Mouse (Mus musculus) cerebellum, adult 9-10 months (tissue): ENCODE measurements at regions not wholly inside any gene's neighbourhood (a gene's known extent, or its start where the extent isn't known, plus 50 kb on each side); places are given as distances from the start of the nearest gene placed in this dataset.

Source experiments
- DNase-seq: peaks from one replicate; pipeline ENCODE4 v3.0.0; 2022

DNA sequence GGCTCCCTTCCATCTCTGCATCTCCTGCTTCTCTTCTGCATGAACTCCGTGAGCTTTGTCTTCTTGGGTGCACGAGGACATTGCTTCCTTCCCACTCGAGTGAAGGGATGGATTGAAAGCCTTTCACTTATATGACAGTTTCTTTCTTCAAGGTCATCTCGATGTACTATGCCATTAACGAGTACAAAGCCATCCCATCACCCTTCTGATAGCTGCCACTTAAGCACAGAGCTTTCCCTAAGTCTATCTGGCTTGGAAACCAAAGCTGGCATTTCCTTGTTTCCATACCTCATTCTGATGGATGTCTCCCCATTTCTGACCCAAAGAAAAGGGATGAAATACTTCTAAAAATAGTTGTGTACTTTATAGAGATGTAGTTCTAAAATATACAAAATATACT lies 366.5 kb upstream of the Atp11b start:
- no peak for DNase-seq

DNA sequence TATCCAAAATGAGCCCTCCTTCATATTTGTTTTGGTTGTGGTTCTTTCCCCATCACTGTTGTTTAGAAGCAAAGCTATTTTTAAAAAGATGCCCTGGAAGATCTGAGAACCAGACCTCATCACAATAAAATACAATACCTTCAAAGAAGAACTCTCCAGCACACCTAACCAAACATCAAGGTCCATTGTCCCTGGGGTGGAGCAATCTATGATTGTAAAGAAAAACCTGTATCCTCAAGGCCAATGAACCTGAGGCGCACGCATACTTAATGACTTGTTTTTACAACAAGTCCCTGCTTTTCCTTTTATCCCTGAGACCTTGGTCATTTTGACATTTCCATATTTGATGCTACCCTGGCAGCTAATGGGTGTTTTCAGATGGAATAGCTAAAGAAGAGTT lies 361.2 kb upstream of the Atp11b start:
- DNase-seq, result no peak

DNA sequence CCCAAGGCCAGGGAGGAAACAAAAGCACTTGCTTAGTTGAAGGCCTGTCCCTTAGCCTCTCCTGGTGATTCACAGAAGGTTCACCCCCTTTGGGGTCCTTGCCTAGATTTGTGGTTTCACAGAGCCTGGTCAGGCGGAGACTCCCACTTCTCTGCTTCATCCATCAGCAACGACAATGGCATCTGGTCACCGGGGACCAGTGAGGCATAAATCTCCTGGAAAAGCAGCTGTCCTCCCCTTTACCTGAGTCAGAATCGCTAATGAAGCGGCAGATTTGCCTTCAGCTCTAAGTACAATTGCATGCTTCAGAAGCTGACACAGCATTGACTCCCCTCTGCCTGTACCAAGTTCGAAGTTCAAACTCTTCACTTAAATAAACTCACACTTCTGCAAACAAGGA lies 353.7 kb upstream of the Atp11b start:
- no peak for DNase-seq

DNA sequence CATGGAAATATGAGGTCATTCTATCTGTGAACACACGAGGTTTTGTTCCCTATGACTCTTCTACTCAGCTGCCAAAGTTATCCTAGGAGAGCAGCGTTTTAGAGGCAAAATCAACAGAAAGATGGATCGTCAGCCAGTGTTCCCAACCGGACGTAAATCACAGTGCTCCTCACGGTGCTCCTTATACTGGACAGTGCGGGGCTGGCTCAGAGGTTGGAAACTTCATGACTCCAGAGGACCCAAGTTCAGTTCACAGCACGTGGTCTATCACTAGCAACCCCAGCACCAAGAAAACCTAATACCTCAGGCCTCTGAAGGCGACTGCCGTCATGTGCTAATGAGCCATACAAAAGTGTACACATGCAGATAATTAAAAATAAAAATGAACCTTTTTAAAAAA lies 351.2 kb upstream of the Atp11b start:
- DNase-seq, result no peak

DNA sequence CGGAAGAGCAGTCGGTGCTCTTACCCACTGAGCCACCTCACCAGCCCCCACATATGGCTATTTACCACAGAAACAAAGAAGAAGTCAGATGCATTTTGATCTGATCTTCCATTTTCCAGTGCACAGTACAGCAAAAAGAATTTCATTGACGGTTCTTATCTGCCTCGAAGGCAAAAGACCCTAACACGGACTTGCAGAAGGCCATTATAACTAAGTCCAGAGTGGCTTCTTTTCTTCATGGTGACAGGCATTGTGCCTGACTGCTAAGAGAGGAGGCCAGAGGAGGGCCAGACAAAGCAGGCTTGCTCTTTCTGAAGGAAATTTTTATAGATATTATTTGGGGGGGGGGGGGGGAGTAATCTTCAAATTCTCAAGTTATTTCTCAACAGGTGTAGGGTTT lies 350.0 kb upstream of the Atp11b start:
- DNase-seq, result no peak

DNA sequence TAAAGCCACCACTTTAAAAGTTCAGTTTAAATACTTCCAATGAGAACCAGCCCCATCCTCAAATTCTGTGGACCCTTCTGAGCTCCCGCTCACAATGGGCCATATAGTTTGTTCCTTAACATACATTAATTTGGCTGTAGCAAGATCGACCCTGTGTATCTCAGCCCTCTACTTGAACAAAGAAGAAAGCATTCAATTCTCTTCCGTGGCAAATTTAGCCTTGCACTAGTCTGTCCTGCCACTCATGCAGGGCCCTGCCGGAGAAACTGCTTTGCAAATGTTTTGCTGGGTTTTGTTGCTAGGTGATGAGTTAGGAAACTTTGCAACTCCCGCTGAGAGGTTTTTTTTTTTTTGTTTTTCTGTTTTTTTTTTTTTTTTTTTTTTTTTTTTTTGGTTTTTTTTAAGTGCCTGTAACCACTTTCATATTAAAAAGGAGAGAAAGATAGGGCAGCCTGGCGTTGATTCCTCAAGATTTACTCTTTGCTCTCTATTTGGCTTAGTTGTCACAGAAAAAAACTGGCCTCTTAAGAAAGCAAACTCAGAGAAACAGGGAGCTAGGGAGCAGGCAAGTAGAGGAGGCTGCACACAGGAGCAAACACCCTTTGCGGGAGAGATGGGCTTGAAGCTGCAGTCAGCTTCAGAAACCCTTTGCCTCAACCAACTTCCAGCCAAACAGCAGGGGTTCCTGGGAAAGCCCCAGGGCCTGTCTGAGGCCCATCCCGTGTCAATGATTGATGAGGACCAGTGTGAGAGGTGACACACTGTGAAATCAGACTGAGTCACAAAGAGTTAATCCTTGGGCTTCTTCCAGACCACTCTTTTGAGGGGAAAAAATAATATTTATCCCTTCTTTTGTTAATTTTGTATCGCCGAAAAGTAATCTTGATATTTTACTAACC lies 349.2 kb upstream of the Atp11b start:
- no peak for DNase-seq

DNA sequence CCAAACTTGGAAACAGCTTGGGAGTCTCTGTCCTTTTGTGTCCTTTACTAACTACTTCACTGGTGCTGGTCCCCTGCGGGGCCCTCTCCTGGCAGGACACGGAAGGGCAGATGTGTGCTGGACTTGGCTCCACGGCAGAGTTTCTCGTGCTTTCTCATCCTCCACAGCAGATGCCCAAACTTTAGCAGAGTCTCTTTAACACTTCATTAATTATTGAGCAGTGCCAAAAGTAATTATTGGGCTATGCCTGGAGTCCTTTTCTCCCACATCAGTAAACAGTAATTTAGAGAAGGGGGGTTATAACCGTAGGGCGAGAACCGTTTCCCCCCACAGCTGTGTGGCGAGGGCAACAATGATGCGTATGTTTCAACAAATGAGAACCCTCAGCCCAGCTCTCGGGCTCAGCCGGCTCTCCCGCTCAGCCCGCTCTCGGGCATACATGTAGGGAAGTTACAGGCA lies 348.3 kb upstream of the Atp11b start:
- DNase-seq, result no peak

DNA sequence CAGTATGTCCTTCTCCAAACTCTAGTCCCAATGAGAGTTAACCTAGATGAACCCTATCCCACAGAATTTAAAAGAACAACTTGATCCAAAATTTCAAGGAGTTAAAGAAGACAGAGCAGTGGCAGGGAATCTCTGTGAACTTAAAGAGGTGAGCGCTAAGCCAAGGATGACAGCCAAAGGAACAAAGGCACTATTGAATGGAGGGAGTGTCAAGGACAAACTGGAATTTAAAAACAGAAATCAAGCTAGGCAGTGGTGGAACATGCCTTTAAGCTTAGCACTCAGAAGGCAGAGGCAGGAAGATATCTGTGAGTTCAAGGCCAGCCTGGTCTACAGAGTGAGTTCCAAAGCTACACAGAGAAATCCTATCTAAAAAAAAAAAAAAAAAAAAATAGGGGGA lies 316.2 kb upstream of the Atp11b start:
- DNase-seq, result no peak

DNA sequence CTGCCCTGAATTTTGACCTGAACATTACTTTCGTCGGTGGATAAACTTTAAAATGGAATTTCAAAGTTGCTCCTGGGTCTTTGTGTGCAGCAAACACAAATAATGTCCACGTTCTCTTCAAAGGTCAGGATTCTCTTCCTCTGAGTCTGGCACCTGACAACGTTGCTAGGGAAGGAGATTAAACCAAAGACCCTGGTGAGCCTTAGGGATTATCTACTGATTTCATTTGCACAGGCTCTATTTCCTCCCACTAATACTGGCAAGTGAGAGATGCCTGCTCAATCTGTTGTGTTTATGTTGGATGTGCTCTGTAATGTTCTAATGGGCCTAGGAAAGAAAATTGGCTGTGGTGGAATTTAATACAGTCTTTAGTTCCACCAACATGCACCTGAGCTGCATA lies 291.0 kb upstream of the Atp11b start:
- no peak for DNase-seq

DNA sequence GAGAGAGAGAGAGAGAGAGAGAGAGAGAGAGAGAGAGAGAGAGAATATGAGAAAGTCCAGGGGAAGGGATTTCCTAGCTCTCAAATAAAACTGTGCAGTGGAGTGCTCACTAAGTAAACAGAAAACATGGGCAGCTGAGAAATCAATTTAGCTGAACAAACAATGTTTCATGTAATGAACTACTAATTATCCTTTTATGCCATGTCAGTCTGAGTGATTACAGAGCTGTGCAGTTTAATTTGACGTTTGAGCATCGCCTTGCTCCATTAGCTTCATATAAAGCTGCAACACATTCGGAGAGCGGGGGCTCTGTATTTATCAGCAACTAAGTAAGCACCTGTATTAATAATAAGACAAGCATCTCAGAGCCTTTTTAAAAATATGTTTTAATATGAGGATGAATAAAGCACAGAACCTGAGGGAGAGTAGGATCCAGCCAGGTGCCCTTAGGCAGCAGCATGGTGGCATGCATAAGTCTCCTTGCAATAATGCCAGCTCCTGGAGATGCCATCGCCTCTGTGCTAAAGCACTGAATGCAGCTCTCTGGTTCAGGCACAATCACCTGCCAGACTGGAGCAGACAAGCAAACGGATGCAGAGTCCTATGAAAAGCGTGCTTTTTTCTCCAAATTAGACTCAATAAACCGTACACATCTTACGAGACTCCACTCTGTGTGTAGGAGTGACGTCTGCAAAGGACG lies 289.5 kb upstream of the Atp11b start:
- no peak for DNase-seq

DNA sequence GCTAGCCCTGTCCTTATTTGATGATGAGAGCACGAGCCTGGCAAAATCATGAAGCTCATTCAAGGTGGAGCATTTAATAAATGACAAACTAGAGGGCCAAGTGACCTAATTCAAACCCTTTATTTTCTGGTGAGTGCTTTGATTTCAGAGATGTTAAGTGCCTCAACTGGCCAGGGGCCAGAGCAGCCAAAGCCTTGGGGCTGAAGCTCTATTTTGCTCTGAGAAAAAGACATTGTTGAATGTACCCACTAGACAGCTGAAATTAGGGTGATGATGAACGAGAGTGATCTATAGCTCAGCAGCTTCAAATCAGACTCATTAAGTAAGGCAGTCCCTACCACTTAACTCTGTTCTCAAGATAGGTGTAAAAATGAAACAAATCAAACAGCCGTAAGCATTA lies 287.9 kb upstream of the Atp11b start:
- DNase-seq, result no peak

DNA sequence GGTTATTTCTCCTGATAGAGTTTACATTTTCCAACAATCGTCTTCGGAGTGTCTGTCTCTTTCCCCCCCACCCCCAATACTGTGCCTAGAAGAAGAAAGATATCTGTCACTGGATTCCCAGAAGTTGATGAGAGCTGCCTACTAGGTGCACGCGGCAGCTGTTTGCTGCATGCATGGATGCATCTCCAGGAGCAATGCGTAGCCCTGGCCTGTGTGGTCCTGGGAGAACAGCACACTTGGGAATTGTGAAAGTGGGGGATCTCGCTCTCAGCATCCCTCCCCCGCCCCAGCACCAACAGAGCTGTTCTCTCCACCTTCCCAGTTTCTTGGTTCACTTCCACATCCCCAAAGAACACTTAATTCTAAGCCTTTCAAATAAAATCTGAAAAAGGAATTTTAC lies 280.6 kb upstream of the Atp11b start:
- no peak for DNase-seq

DNA sequence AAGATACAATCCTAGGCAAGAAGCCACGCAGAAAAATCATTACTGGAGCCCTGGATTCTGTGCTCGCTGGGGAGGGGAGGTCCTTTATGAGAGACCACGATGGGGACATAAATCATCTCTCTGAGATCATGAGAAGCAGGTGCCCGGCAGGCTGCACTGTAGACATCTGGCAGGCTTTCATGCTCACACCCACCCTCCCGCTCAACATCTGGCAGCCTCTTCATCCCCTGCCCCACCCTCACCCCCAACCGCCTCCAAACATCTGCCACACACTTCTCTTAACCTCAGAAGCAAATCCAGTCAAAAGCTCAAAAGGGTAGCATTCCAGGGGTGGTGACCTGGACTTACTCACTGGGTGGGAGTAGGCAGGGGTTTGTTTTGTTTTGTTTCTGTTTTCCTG lies 279.5 kb upstream of the Atp11b start:
- DNase-seq, result no peak

DNA sequence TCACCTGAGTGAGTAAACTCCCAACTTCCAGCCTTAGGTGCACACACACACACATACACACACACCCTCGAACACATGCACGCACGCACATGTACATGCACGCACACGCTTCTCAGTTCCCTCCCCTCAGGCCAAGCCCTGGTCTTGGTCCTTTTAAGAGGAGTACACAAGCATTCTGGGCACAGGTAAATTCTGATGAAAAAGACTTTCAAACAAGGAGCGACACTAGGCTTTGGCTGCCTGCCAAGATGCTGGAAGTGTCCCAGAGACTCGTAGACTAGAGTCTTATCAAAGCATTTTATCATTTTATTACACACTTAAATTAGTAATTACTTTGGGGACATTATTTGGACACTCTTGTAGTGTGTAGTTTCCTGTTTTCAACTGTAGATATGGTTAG lies 278.6 kb upstream of the Atp11b start:
- no peak for DNase-seq

DNA sequence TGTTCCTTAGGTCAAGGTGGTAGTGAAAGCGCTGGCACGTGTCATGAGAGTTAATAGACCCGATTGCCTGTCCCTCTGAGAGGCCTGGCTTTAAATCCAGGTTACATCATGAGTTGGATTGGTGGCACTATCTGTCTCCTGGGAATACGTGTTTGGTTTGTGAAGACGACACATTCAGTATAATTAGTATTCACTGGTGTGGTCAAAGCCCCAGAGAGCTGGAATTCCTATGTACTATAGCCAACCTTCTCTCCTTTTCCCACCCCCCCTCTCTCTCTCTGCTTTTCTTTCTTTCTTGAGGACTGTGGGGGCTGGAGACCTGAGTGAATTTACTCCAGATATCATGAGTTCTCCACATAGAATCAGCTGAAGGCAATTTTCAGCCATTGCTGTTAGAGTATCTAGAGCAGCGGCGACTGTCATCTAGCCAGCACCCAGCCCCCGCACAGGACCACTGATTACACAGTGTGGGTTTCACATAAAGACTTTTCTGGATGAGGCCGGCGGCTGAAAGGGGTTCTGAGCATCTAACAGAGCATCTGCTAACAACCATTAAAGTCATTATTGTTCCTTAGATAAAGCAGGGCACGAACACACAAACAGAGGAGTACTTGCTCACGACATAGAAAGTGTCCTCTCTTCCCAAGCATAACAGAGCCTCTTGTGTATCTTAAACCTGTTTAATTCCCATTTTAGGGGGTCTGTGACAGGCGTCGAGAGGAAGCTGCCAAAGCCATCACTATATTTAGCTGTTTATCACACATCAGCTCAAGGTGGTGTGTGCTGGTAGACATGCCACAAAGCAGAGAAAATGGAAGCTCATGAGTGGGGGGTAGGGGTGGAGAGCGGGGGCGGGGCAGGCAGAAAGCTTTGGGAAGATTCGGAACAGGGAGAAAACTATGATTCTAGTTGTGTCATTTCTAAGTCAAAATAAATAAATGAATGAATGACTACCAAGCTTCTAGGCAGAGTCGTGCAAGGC lies 272.9 kb upstream of the Atp11b start:
- no peak for DNase-seq

DNA sequence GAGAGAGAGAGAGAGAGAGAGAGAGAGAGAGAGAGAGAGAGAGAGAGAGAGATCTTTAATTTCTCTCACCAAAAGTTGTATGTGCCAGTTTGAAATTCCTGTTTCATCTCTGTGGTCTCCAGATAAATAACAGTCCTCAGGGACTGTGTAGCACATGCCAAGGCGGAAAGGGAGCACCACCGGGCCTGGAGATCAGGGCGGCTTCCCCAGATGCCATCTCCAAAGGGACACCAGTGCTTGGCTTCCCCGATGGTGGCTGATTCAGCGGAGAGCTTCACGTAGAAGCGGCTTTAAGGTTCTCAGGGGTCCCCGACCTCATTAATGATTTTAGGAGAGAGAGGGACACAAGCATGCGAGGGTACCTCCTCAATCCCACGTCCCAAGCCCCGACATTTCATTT lies 272.1 kb upstream of the Atp11b start:
- no peak for DNase-seq

DNA sequence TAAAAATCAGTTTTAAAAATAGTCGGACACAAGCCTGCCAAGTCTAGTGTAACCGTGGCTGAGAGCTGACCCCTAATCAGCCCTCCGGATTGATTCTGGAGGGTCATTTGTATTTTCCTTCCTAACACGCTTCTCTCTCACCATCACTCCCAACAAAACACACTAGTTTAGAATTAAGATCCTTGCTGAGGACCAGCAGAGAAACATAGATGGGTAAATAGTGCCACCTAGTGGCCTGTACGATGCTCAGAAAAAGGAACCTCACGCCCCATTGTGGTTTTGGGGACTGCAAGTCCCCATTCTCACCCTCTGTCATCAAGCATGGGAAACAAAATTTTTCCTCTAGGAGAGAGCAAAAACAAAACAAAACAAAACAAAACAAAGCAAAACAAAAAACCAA lies 271.6 kb upstream of the Atp11b start:
- DNase-seq, result peak; percentile 65

DNA sequence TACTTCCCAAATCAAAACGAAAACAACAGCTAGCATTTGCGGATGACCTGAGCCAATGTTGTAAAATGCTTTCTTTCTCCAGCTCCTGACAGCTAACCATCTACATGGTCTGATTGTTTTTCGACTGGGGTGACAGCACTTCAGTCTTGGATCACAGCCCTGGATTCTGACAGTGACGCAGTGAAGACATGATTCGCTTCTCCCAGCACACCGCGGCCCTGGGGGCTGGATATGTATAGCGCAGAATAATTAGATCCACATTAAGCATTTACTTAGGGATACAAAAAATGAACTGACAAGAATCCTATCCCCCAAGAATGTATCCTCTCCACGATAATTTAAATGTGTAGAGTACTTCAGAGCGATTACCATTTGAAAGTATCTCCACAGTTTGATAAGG lies 271.1 kb upstream of the Atp11b start:
- DNase-seq, result no peak

DNA sequence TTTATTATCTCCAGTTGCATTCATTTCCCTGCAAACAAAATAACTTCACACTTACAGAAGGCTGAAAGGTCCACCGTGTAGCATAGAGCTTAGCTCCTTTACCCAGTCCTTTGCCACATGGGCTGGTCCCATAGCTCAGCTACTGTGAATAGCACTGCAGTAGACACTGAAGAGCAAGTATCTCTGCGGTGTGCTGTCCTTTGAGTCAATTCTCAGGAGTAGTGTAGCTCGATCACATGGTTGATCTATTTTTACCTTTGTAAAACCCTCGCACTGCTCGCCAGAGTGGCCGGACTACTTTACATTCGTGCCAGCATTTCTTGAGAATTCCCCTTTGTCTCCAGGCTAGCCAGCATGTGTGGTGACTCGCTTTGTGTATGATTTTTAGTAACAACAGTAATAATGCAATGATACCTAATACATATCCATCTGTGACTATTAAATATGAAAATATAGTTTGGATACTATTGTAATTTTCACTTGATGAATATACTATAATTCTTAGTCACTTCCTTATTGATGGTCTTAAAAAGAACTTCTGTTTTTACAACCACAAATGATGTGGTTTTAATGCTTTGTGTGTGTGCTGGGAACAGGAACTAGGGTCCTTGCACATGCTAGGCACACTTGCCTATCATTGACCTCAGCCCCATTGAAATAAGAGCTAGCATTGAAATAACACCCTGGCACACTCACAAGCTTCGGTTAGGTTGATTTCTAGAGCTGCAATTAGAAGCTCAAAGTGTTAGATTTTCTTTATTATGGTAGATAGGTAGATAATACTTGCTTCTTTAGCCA lies 257.7 kb upstream of the Atp11b start:
- DNase-seq, result no peak

DNA sequence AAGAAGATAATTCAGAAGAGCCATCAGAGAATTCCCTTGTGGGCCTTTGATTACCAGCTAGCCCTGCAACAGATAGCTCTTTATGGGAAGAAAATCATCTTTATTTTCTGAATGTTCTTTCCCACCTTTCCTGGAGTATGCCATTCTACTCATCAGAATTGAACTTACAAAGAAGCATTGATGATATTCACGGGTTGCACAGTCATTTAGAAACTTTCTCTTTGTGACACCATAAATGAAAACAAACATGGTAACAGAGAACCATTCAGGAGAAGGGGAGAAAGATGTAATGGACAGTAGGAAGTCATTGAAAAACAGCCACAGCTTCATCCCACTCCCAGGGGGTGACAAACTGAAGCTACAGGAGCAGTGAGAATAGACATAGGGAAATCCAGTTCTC lies 243.6 kb upstream of the Atp11b start:
- DNase-seq, result no peak

DNA sequence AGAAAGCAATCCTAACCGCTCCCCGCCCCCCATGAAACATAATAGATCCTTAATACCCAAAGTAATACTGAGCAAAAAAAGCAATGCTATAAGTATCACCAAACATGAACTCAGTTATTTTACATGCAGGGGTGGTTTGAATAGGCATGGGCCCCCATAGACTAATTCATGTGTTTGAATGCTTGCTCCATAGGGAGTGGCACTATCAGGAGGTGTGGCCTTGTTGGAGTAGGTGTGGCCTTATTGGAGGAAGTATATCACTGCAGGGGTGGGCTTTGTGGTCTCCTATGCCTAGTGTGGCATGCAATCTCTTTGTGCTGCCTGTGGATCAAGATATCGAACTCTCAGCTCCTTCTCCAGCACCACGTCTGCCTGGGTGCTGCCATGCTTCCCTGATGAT lies 237.4 kb upstream of the Atp11b start:
- DNase-seq, result no peak

DNA sequence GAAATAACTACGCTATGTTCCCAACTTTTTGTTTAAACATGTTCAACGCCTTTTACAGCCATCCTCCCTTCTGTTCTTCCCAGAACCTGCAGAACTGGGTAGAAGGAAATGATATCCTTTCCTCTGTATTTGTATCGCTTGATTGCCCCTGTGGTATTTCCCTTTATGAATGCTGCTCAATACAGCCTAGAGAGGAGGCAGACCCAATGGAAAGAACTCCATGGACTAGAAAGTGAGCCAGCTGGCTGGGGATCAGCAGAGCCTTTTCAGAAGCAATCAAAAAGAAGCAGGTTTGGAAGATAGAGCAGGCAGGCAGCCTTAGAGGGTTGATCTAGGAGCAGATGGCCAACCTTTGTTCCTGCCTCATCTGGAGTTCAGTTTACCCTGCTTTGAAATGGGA lies 233.8 kb upstream of the Atp11b start:
- no peak for DNase-seq
